Mouse (Mus musculus): Measurements from ENCODE around the gene Tmem130. TPM values are rescaled to one million over a fixed set of nuclear protein-coding genes. Genes with fewer than 3 reads are reported as not detected.
A peak's percentile ranks its signal among the peaks of the same experiment; 100 is the strongest.

Gene Tmem130
- total RNA-seq (2021): 100 to 1,000 TPM; 168 to 176 TPM
- long read RNA-seq, transcript Tmem130-201 (8 exons, 2,805 nt): major isoform, 93 of 324 reads
- long read RNA-seq, partial matches to known transcripts: 11 of 324 reads
- long read RNA-seq, other reads (novel, unspliced or antisense): 220 of 324 reads

GRCm38 (mm10) chr5:144761161-144761868, at the start of gene Tmem130:
Tmem130 (minus strand) TSS chr5:144761818.
- peak; percentile 65 to 76 for DNase-seq (ENCODE audit: low spot score in 2 of 2)

- DNase-seq (ENCODE audit: low spot score in 2 of 2): no peak
Measured at GRCm38 (mm10) chr5:144806931-144807330, 45.3 kb upstream of the Tmem130 start.

DNA sequence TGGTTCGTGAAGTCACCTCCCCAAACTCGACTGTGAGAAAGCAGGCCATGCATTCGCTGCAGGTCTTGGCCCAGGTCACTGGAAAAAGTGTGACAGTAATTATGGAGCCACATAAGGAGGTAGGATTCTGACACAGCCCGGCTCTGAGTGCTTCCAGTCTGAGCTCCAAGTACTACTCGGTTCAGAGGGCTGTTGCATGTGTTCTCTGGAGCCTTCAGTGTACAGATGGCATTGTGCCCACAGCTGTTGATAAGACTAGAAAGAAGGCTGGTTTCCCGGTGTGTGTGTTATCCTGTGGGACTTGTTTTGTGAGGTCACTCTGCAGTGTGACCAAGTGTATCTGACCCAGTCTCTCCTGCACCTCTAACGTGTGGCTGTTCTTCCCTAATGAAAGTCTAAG, 42.6 kb upstream of the Tmem130 start:
- DNase-seq (ENCODE audit: low spot score in 2 of 2): no peak

GRCm38 (mm10) chr5:144803066-144803465, 41.4 kb upstream of the Tmem130 start:
- no peak for DNase-seq (ENCODE audit: low spot score in 2 of 2)

- DNase-seq (ENCODE audit: low spot score in 2 of 2): no peak
Measured at GRCm38 (mm10) chr5:144797116-144797515, 35.5 kb upstream of the Tmem130 start.

DNA sequence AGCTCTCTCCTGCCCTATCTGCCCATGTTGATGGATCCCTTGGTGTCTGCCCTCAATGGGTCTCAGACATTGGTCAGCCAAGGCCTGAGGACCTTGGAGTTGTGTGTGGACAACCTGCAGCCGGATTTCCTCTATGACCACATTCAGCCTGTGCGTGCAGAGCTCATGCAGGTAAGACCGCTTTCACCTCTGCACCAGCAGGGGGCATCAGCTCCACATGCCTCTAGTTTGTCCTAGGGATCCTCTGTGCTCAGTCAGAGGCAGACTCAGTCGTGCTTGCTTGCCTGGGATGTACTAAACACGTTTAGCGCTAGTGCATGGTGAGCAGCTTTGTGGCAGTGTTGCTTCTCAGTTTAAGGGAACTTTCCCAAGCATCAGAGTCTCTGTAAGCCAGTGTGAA, 33.1 kb upstream of the Tmem130 start:
- DNase-seq (ENCODE audit: low spot score in 2 of 2): peak; percentile 29 to 33

GRCm38 (mm10) chr5:144793374-144793773, 31.8 kb upstream of the Tmem130 start:
- no peak for DNase-seq (ENCODE audit: low spot score in 2 of 2)

- DNase-seq (ENCODE audit: low spot score in 2 of 2): no peak
Measured at GRCm38 (mm10) chr5:144786464-144786863, 24.8 kb upstream of the Tmem130 start.

GRCm38 (mm10) chr5:144780654-144781053, 19.0 kb upstream of the Tmem130 start:
- DNase-seq (ENCODE audit: low spot score in 2 of 2): no peak

DNA sequence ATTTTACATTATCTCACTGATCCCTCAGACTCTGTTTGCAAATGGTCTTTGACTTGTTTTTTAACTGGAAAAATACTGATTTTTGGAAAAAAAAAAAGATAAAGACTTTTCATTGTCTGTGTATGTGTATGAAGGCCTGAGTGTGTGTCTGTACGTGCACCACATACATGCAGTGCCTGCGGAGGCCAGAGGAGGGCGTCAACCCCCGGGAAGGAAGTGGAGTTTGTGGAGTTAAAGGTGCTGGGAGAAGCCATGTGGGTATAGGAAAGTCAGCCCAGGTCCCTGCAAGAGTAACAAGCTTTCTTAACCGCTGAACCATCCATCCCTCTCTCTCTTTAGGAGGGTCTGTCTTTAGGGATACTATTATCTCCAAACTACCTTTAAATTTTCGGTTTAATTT, 11.6 kb upstream of the Tmem130 start:
- DNase-seq (ENCODE audit: low spot score in 2 of 2): no peak

DNA sequence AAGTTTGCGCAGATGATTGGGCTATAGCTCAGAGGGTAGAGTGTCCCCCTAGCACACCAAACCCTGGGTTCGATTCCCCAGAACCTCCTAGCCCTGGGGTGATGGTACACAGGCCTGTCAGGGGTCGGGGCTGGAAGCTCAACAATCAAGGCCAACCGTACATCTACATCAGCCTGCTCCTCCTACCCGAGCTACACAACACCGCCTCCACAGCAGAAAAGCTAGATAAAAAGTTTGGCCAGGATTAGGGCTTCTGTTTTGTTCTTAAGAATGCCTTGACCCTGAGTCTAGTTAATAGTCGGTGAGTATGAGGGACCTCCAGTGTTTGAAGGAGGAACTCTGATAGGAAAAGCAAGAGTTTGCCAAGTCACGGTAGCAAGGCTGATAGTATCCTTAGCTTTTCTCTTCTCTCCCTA, 7.5 kb upstream of the Tmem130 start:
- DNase-seq (ENCODE audit: low spot score in 2 of 2): no peak

DNA sequence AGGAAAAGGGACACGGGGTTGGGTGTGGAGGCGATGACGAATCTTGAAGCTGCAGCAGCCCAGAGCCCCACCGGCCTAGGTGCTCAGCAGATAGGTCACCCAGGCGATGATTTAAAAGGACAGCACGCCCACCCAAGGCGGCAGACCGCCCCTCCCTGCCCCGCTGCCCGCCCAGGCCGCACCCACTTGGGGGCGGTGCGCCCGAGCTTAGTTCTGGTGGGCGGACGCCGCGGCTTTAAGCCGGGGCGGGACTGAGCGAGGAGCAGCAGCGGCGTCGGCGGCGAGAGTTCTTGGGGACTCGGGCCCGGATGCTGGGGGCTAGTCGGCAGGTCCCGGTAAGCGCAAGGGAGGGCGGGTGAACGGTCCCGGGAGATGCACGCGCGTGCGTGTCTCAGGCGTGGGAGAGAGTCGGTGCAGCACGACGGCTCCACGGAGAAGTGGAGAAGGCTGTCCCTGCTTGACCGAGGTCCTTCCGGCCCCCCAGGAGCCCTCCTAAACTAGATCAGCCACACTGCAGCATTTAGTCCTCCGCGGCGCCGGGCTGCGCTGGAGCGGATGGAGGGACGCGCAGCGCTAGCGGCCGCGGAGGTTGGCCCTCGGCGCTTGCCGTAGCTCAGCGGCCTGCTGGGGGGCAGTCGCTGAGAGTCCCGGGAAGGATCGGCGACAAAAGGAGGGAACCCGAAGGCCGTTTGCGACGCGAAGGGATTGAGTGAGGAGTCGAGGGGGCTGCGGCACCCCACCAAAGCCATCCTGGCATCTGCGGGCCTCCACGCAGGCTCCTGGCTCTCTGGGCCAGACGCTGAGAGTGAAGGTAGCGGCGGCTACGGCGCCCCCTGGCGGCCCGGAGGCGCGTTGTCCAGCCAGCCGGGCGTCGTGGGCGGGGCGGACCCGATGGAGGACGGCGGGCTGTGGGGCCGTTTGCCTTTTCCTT, 6.6 kb upstream of the Tmem130 start:
- peak; percentile 89 to 94 for DNase-seq (ENCODE audit: low spot score in 2 of 2)

- DNase-seq (ENCODE audit: low spot score in 2 of 2): peak in 1 of 2 experiments; percentile 27
Measured at GRCm38 (mm10) chr5:144767106-144767798, 5.6 kb upstream of the Tmem130 start, which contains the start of gene Trrap. Trrap (plus strand) TSS chr5:144767732.

- no peak for DNase-seq (ENCODE audit: low spot score in 2 of 2)
Measured at GRCm38 (mm10) chr5:144766646-144767045, 5.0 kb upstream of the Tmem130 start.

GRCm38 (mm10) chr5:144766026-144766425, 4.4 kb upstream of the Tmem130 start:
- no peak for DNase-seq (ENCODE audit: low spot score in 2 of 2)

GRCm38 (mm10) chr5:144758422-144758821, 3.2 kb downstream of the Tmem130 start:
- peak in 1 of 2 experiments; percentile 31 for DNase-seq (ENCODE audit: low spot score in 2 of 2)

GRCm38 (mm10) chr5:144757402-144757801, 4.2 kb downstream of the Tmem130 start:
- DNase-seq (ENCODE audit: low spot score in 2 of 2): no peak

DNA sequence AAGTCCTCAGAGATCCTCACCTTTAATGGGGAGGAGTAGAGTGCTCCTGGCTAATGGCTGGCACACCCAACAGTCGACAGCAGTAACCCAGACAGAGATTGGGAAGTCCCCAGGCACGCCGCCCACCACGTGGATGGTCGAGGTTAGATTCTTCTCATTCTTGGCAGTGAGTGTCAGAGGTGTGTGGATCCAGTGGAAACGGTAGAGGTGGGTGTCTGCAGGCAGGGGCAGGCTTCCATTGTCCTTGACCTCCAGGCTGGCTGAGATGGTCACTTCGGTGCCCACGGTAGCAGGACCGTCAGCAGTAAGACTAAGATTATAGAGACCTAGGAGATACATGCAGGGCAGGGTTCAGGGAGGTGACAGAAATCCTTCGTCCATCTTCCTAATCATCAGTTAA, 6.4 kb downstream of the Tmem130 start:
- DNase-seq (ENCODE audit: low spot score in 2 of 2): no peak

DNA sequence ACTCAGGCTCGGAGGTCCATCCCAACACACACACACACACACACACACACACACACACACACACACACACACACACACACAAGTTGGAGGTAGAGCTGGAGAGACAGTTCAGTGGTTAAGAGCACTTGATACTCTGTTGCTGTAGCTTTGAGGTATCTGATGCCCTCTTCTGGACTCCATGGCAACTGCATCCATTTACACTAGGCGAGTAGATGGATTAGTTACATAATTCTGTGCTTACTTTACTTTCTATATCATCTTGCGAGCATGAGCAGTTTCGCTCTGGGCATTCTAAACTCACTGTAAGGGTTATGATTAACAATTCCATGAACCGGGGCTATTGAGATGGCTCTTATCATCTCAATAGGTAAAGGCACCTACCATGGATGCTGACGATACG, 8.6 kb downstream of the Tmem130 start:
- peak; percentile 56 to 60 for DNase-seq (ENCODE audit: low spot score in 2 of 2)

GRCm38 (mm10) chr5:144752432-144752831, 9.2 kb downstream of the Tmem130 start:
- no peak for DNase-seq (ENCODE audit: low spot score in 2 of 2)

GRCm38 (mm10) chr5:144737101-144737500, 24.5 kb downstream of the Tmem130 start:
- no peak for DNase-seq (ENCODE audit: low spot score in 2 of 2)
